Mouse (Mus musculus) small intestine, adult 10 weeks (tissue): ENCODE data around the gene C2cd3. TPM values are rescaled to one million over a fixed set of nuclear protein-coding genes. Genes with fewer than 3 reads are reported as not detected.

Experiments used
- polyA plus RNA-seq: library from polyadenylated mRNA; stranded (reverse); fragments of 350-450 nt; fragmentation: Illumina TruSeq; extraction: RNeasy Lipid Tissue Mini Kit (QIAGEN cat#74804); gene quantifications from one replicate; pipeline ENCODE4 v1.2.3, GENCODE M21; 2014; ENCODE audit warnings: low replicate concordance

The C2cd3 gene
- polyA plus RNA-seq: 25.6 TPM

GRCm38 (mm10) chr7:100371495-100372451, at the start of gene C2cd3, which contains the start of gene Ppme1:
TSS of gene C2cd3 (plus strand) at chr7:100372233.
TSS of gene Ppme1 (minus strand) at chr7:100372307.

GRCm38 (mm10) chr7:100472777-100473176, 100.7 kb downstream of the C2cd3 start, which contains the start of gene Ucp3:
TSS of gene Ucp3 (plus strand) at chr7:100472990.

GRCm38 (mm10) chr7:100493117-100493483, 121.1 kb downstream of the C2cd3 start, which contains the start of gene Ucp2:
TSS of gene Ucp2 (plus strand) at chr7:100493337.

GRCm38 (mm10) chr7:100514573-100514972, 142.5 kb downstream of the C2cd3 start, which contains the start of gene Dnajb13:
TSS of gene Dnajb13 (minus strand) at chr7:100514960.

Other genes starting within 250 kb of the C2cd3 start
- gene Lipt2, start 213.0 kb upstream of the C2cd3 start, polyA plus RNA-seq: 13.8 TPM
- 135 TPM for gene Kcne3, start 195.7 kb upstream of the C2cd3 start, polyA plus RNA-seq
- 12.7 TPM for gene Pgm2l1, start 144.8 kb upstream of the C2cd3 start, polyA plus RNA-seq
- gene P4ha3, start 86.7 kb upstream of the C2cd3 start, polyA plus RNA-seq: not detected
- gene Ppme1, start 74 bp downstream of the C2cd3 start, polyA plus RNA-seq: 144 TPM
- 0.59 TPM for gene Ucp3, start 100.8 kb downstream of the C2cd3 start, polyA plus RNA-seq
- 16.6 TPM for gene Ucp2, start 121.1 kb downstream of the C2cd3 start, polyA plus RNA-seq
- not detected for gene Dnajb13, start 142.7 kb downstream of the C2cd3 start, polyA plus RNA-seq
- gene Coa4, start 164.8 kb downstream of the C2cd3 start, polyA plus RNA-seq: 27.8 TPM
- gene Rab6a, start 235.2 kb downstream of the C2cd3 start, polyA plus RNA-seq: 578 TPM
- 45.1 TPM for gene Mrpl48, start 236.1 kb downstream of the C2cd3 start, polyA plus RNA-seq